Mouse (Mus musculus) embryonic fibroblast, embryonic 13.5 days (primary cell): ENCODE results near the gene B4galt1. TPM values are rescaled to one million over a fixed set of nuclear protein-coding genes. Genes with fewer than 3 reads are reported as not detected.

Experiments
- H3K27ac ChIP-seq: 2 replicates; pipeline ENCODE4 v1.5.1; 2012; ENCODE audit warnings: low read length, control low read depth, inconsistent platforms; ENCODE audit not compliant: insufficient read depth
- H3K4me1 ChIP-seq: 2 replicates; pipeline ENCODE4 v1.6.1; 2011; ENCODE audit warnings: low read length; ENCODE audit not compliant: control insufficient read depth, insufficient read depth
- H3K4me3 ChIP-seq: 2 replicates; pipeline ENCODE4 v1.5.1; 2011; ENCODE audit warnings: mild to moderate bottlenecking, control low read depth, low read length; ENCODE audit not compliant: insufficient read depth
- CTCF ChIP-seq: IDR thresholded peaks from 2 replicates; pipeline ENCODE4 v1.5.1; 2011; ENCODE audit warnings: mild to moderate bottlenecking, control low read depth, low read length, moderate library complexity, borderline replicate concordance; ENCODE audit not compliant: insufficient read depth
- POLR2A ChIP-seq: IDR thresholded peaks from 2 replicates; pipeline ENCODE4 v1.6.1; 2011; ENCODE audit warnings: low read depth, mild to moderate bottlenecking, control low read depth, low read length, moderate library complexity
- polyA plus RNA-seq: library from polyadenylated mRNA; stranded (reverse); fragments of >200 nt; gene quantifications from 2 replicates; pipeline ENCODE4 v1.2.4, GENCODE M21; 2011; ENCODE audit warnings: low read depth; ENCODE audit not compliant: missing spikeins, insufficient read length

B4galt1 gene
- polyA plus RNA-seq, 1 experiment = 103 TPM

- no peak overlapping the region for H3K27ac ChIP-seq
- 0 out of 2 replicates have a peak, but pooled peaks cover 8% of the 10 kb centered on the region for H3K4me1 ChIP-seq
- no peak for TF ChIP-seq POLR2A
- no peak for TF ChIP-seq CTCF
- no peak overlapping the region for H3K4me3 ChIP-seq
Observed at GRCm38 (mm10) chr4:40823151-40823550, 30.7 kb downstream of the B4galt1 start.

- TF ChIP-seq POLR2A (no peak), CTCF (no peak)
- no peak overlapping the region for H3K4me3 ChIP-seq
- 0 out of 2 replicates have a peak, but pooled peaks cover 8% of the 10 kb centered on the region for H3K4me1 ChIP-seq
- peak overlapping the region; percentile 37; the same call in 1 of the 2 replicates for H3K27ac ChIP-seq
Observed at GRCm38 (mm10) chr4:40821303-40822023, 32.3 kb downstream of the B4galt1 start.

- TF ChIP-seq POLR2A = no peak
- TF ChIP-seq CTCF = no peak
- H3K4me1 ChIP-seq = 0 out of 2 replicates have a peak, but pooled peaks cover 8% of the 10 kb centered on the region
- H3K4me3 ChIP-seq = no peak overlapping the region
- no peak overlapping the region; the same call in 1 of the 2 replicates for H3K27ac ChIP-seq
Observed at GRCm38 (mm10) chr4:40820903-40821302, 32.9 kb downstream of the B4galt1 start.

GRCm38 (mm10) chr4:40820024-40820423, 33.8 kb downstream of the B4galt1 start:
- Histone ChIP-seq H3K27ac (no peak overlapping the region), H3K4me3 (no peak overlapping the region), H3K4me1 (0 out of 2 replicates have a peak, but pooled peaks cover 8% of the 10 kb centered on the region)
- TF ChIP-seq POLR2A (no peak), CTCF (no peak)

- TF ChIP-seq CTCF (no peak), POLR2A (no peak)
- no peak overlapping the region for H3K27ac ChIP-seq
Observed at GRCm38 (mm10) chr4:40819151-40819550, 34.7 kb downstream of the B4galt1 start.

GRCm38 (mm10) chr4:40818421-40818820, 35.4 kb downstream of the B4galt1 start:
- Histone ChIP-seq H3K4me3 (no peak overlapping the region), H3K4me1 (0 out of 2 replicates have a peak, but pooled peaks cover 8% of the 10 kb centered on the region), H3K27ac (no peak overlapping the region)
- no peak for TF ChIP-seq CTCF
- TF ChIP-seq POLR2A = no peak

More at GRCm38 (mm10) chr4:40819151-40819550, 34.7 kb downstream of the B4galt1 start:
- H3K4me3 ChIP-seq = no peak overlapping the region
- H3K4me1 ChIP-seq = 0 out of 2 replicates have a peak, but pooled peaks cover 8% of the 10 kb centered on the region

- TF ChIP-seq POLR2A (no peak), CTCF (no peak)
- H3K27ac ChIP-seq = no peak overlapping the region
- no peak overlapping the region for H3K4me3 ChIP-seq
- 0 out of 2 replicates have a peak, but pooled peaks cover 8% of the 10 kb centered on the region for H3K4me1 ChIP-seq
Observed at GRCm38 (mm10) chr4:40817936-40818335, 35.9 kb downstream of the B4galt1 start.

GRCm38 (mm10) chr4:40815775-40816372, 37.9 kb downstream of the B4galt1 start:
- Histone ChIP-seq H3K27ac (no peak overlapping the region), H3K4me1 (no peaks in the 10 kb centered on the region), H3K4me3 (no peak overlapping the region)
- TF ChIP-seq POLR2A (no peak), CTCF (no peak)

- Histone ChIP-seq H3K4me3 (no peak overlapping the region), H3K4me1 (no peaks in the 10 kb centered on the region), H3K27ac (no peak overlapping the region)
- TF ChIP-seq CTCF (no peak), POLR2A (no peak)
Observed at GRCm38 (mm10) chr4:40815120-40815519, 38.7 kb downstream of the B4galt1 start.

GRCm38 (mm10) chr4:40814359-40814758, 39.4 kb downstream of the B4galt1 start:
- no peaks in the 10 kb centered on the region for H3K4me1 ChIP-seq
- H3K4me3 ChIP-seq = no peak overlapping the region
- H3K27ac ChIP-seq = no peak overlapping the region
- TF ChIP-seq CTCF = no peak
- no peak for TF ChIP-seq POLR2A

- TF ChIP-seq CTCF (no peak), POLR2A (no peak)
- Histone ChIP-seq H3K27ac (no peak overlapping the region), H3K4me1 (no peaks in the 10 kb centered on the region), H3K4me3 (no peak overlapping the region)
Observed at GRCm38 (mm10) chr4:40812891-40813290, 40.9 kb downstream of the B4galt1 start.
